Mouse (Mus musculus) limb, embryonic 15.5 days (tissue): ENCODE data around the gene Lrp8. TPM values are rescaled to one million over a fixed set of nuclear protein-coding genes. Genes with fewer than 3 reads are reported as not detected.

Experiments used
- ATAC-seq: fragments of 200-750 bp; cut with Nextera tagmentation; 2 replicates; pipeline ENCODE4 v1.8.0; 2017; ENCODE audit warnings: low read depth, moderate TSS enrichment; ENCODE audit not compliant: insufficient number of reproducible peaks, low FRiP score, low TSS enrichment
- H3K27ac ChIP-seq: fragments of 300-500 bp; sonication (generic); 2 replicates; pipeline ENCODE4 v1.5.1; 2015; ENCODE audit warnings: moderate library complexity, mild to moderate bottlenecking, inconsistent platforms
- H3K27me3 ChIP-seq: fragments of 300-500 bp; sonication (generic); 2 replicates; pipeline ENCODE4 v1.6.1; 2015; ENCODE audit warnings: inconsistent platforms
- H3K36me3 ChIP-seq: fragments of 300-500 bp; sonication (generic); 2 replicates; pipeline ENCODE4 v1.6.1; 2015; ENCODE audit warnings: inconsistent platforms
- H3K4me1 ChIP-seq: fragments of 300-500 bp; sonication (generic); 2 replicates; pipeline ENCODE4 v1.6.1; 2015; ENCODE audit warnings: inconsistent platforms
- H3K4me2 ChIP-seq: fragments of 300-500 bp; sonication (generic); 2 replicates; pipeline ENCODE4 v1.6.1; 2015; ENCODE audit warnings: mild to moderate bottlenecking, inconsistent platforms
- H3K4me3 ChIP-seq: fragments of 300-500 bp; sonication (generic); 2 replicates; pipeline ENCODE4 v1.5.1; 2015; ENCODE audit warnings: mild to moderate bottlenecking, inconsistent platforms
- H3K9ac ChIP-seq: fragments of 300-500 bp; sonication (generic); 2 replicates; pipeline ENCODE4 v1.6.1; 2015; ENCODE audit warnings: inconsistent platforms
- H3K9me3 ChIP-seq: fragments of 300-500 bp; sonication (generic); 2 replicates; pipeline ENCODE4 v1.6.1; 2016; ENCODE audit warnings: inconsistent platforms
- WGBS: fragments of 180-500 bp; shearing (Covaris S2); methylation state at CpG from one replicate; pipeline ENCODE4 v1.1.7; 2015; 5-methylcytosine and 5-hydroxymethylcytosine counted together
- polyA plus RNA-seq: library from polyadenylated mRNA; unstranded; fragments of >200 nt; fragmentation: Nextera tagmentation; extraction: Ambion mirVana; gene quantifications from 2 replicates; pipeline ENCODE4 v1.2.1, GENCODE M21; 2015

Lrp8 gene
- 2.5 TPM in 2 replicates for polyA plus RNA-seq

DNA sequence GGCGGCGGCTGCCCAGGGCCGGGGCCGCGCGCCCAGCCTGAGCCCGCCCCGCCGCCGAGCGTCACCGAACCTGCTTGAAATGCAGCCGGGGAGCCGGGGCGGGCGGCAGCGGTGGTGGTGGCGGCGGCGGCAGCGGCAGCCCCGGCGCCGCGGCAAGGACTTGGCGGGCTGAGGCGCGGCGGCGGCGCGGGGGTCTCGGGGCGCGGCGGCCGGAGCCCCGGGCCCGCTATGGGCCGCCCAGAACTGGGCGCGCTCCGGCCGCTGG lies at the start of gene Lrp8:
Gene Lrp8 (plus strand): TSS at position 77 of the 265 bp plus-strand sequence.
- Histone ChIP-seq H3K9ac (peak within 1 kb of the TSS; percentile 52), H3K27ac (0 out of 2 replicates have a peak within 1 kb of the TSS, but pooled peaks have one; percentile 27), H3K4me3 (peak within 1 kb of the TSS; percentile 78), H3K4me1 (peaks cover 36% of the 10 kb centered on the region), H3K4me2 (peak within 1 kb of the TSS; percentile 100), H3K36me3 (no peaks in the 10 kb centered on the region), H3K9me3 (no peaks in the 10 kb centered on the region), H3K27me3 (peaks cover 20% of the 10 kb centered on the region; the same call in 1 of the 2 replicates)
- under 1% methylated on average over 32 of the region's 44 CpGs for WGBS
- no peak for ATAC-seq

DNA sequence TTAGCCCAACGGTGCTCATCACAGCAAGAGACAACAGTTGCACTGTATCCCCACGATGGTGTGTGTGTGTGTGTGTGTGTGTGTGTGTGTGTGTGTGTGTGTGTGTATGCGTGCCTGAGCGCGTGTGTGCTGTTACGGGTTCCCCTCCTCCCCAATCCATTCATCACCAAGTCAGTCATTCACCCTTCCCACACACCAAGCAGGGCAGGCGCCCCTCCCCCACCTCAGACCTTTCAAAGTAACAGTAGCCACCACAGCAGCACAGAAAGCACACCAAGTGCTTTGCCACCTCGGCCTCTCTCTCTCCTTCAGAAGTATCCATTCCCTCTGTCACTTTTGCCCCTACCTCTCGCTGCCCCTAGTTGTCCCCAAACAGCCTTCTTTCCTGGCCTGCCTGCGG lies 45.8 kb upstream of the Lrp8 start:
- Histone ChIP-seq H3K9me3 (no peaks in the 10 kb centered on the region), H3K4me1 (peaks cover 23% of the 10 kb centered on the region), H3K27ac (no peak overlapping the region), H3K9ac (no peak overlapping the region), H3K36me3 (no peaks in the 10 kb centered on the region), H3K27me3 (no peaks in the 10 kb centered on the region), H3K4me2 (no peak overlapping the region), H3K4me3 (no peak overlapping the region)
- 31% methylated on average over 10 of the region's 10 CpGs for WGBS
- ATAC-seq: no peak

DNA sequence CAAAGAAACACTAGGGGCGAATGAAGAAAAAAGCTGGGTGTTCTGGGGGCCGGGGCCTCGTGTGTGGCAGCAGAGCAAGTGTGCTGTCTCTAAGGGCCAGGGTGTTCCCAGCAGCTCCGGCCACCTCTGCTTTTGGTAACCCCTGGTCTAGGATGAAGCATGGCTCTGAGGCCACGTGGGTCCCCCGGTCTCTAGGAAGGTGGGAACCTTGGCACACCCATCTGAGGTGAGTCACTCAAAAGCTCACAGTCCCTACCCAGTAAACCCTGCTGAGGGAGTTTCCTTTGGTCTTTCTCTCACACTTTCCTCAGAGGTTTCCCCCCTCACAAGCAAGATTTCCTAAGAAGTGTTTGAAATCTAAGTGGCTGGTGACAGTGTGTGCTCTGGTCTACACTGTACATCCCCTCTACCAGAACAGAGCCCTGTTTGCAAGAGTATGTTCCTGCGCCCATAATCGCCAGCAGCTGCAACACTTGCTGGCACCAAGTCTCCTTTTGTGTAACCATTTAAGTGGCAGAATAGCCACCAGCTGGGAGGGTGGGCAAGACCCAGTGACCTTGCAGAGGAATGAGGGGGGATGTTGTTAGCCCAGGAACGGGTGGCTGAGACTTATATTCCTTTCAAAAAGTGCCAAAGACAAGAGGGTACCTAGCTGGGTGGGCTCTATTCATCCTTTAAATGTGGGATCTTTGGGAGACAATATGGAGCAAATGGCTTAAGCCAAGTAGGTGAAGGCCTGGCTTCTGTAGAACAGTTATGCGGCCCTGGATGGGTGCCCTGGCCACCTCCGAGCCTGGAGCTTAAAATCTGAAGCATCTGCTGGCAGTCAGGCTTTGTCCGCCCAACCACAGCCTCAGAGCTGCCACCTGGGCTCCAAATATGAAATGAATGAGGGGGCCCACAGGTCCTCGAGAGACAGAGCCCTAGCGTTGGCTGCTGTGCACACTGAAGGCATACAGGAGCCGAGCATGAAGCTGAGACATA lies 44.3 kb upstream of the Lrp8 start:
- WGBS: 61% methylated on average over 15 of the region's 15 CpGs
- Histone ChIP-seq H3K4me2 (no peak overlapping the region), H3K36me3 (no peaks in the 10 kb centered on the region), H3K27ac (no peak overlapping the region), H3K27me3 (no peaks in the 10 kb centered on the region), H3K9ac (no peak overlapping the region), H3K9me3 (no peaks in the 10 kb centered on the region), H3K4me3 (no peak overlapping the region), H3K4me1 (peaks cover 23% of the 10 kb centered on the region)
- no peak for ATAC-seq

DNA sequence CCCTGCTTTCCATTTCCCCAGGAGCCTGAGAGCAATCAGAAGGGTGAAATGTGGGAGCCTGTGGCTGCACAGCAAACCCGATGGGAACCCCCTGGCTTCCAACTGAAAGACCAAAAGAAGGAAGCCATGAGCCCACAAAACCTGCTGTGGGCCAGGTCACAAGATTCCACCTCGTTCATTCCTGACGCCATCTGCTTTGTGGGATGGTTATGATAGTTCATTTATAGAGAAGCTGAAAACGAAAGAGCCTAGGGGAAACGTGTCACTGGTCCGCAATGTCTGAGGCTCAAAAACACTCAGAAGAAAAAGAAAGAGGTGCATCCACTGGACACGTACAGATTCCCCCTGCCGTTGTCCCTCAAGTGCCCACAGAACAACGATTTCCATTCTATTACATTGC lies 43.1 kb upstream of the Lrp8 start:
- Histone ChIP-seq H3K27ac (no peak overlapping the region), H3K4me3 (no peak overlapping the region), H3K9ac (no peak overlapping the region), H3K27me3 (no peaks in the 10 kb centered on the region), H3K9me3 (no peaks in the 10 kb centered on the region), H3K4me2 (no peak overlapping the region), H3K4me1 (peaks cover 23% of the 10 kb centered on the region), H3K36me3 (no peaks in the 10 kb centered on the region)
- 82% methylated on average over 9 of the region's 9 CpGs for WGBS
- no peak for ATAC-seq

DNA sequence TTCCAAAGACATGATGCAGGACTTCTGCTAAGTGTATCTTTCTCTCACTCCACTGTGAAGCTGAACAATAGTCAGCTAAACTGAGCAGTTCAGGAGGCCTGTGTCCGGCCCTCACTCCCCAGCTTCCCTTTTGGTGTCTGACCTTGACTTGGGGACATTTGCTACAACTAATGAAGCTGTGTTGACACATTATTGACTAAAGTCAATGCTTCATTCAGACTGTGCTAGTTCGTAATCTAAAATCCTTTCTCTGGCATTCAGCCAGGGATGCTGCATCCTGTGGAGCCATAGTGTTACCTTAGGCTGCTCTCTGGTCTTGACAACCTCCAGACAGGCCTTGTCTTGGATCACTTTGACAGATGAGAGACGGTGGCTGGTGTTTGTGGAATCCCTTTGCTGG lies 39.1 kb upstream of the Lrp8 start:
- no peak for ATAC-seq
- 52% methylated on average over 3 of the region's 3 CpGs for WGBS
- no peak overlapping the region for H3K4me2 ChIP-seq
- H3K27ac ChIP-seq: no peak overlapping the region
- H3K9ac ChIP-seq: no peak overlapping the region
- no peaks in the 10 kb centered on the region for H3K27me3 ChIP-seq
- H3K4me3 ChIP-seq: no peak overlapping the region
- no peaks in the 10 kb centered on the region for H3K36me3 ChIP-seq
- H3K4me1 ChIP-seq: peaks cover 11% of the 10 kb centered on the region
- no peaks in the 10 kb centered on the region for H3K9me3 ChIP-seq

DNA sequence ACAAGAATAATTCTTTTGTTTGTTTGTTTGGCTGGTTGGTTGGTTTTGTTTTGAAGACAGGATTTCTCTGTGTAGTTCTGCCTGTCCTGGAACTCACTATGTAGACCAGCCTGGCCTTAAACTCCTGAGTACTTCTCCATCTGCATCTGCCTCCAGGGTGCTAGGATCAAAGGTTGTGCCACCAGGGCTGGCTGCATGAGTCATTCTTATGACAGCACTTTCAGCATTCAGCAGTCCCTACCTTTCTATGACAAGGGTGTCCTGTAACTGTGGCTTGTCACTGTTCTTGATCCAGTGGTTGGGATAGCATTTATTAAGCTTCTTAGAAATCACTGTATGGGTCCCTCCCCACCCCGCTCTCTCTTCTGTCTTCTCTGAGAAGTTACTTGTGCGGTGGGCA lies 38.5 kb upstream of the Lrp8 start:
- Histone ChIP-seq H3K27ac (no peak overlapping the region), H3K9me3 (no peaks in the 10 kb centered on the region), H3K9ac (no peak overlapping the region), H3K4me2 (no peak overlapping the region), H3K27me3 (no peaks in the 10 kb centered on the region), H3K4me1 (0 out of 2 replicates have a peak, but pooled peaks cover 5% of the 10 kb centered on the region), H3K36me3 (no peaks in the 10 kb centered on the region), H3K4me3 (no peak overlapping the region)
- ATAC-seq: no peak
- WGBS: 98% methylated on average over 2 of the region's 2 CpGs

DNA sequence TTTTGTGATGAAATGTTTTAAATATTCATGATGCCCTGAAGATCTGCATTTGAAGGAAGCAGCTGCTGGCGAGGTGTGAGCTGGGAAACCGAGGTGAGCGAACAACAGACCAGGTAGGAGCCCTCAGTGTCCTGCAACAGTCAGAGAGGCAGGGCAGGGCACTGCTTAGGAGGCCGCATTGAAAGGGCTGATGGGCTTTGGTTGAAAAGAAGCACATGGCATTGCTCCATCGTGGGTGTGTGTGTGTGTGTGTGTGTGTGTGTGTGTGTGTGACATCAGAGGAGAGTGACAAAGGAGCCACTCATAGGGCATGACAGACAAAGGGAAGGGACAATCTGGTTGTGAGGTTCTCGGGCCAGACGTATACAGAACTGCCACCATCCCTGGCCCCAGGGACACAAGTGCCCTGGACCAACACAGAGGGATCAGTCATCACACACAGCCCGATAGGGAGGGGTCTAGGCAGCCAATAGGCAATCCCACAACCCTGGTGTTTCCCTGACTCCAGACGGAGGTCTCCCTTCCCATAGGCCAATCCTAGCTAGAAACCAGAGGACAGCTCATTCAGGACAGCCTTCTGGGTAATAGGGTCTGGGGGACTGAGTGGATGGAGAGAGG lies 36.8 kb upstream of the Lrp8 start:
- Histone ChIP-seq H3K36me3 (no peaks in the 10 kb centered on the region), H3K27ac (no peak overlapping the region), H3K4me3 (no peak overlapping the region), H3K9me3 (no peaks in the 10 kb centered on the region), H3K27me3 (no peaks in the 10 kb centered on the region), H3K4me1 (0 out of 2 replicates have a peak, but pooled peaks cover 5% of the 10 kb centered on the region), H3K4me2 (no peak overlapping the region), H3K9ac (no peak overlapping the region)
- ATAC-seq: no peak
- WGBS: 71% methylated on average over 9 of the region's 9 CpGs

DNA sequence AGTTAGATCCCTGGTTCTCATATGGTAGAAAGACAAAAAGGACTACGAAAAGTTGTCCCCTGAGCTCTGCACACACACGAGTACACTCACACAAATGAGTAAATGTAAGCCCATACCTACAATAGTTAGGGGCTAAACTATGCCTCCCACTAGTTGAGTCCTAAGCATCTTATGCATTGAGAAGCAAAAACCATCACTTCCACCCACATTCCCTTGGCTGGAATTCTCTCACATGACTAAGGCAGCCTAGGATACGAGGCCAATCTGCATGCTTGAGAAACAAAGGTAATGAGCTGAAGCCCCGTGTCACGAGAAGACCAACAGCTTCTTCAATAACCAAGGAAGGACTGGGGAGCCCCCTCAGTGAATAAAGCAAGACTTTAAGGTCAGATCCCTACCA lies 35.9 kb upstream of the Lrp8 start:
- 63% methylated on average over 5 of the region's 5 CpGs for WGBS
- no peak overlapping the region for H3K4me2 ChIP-seq
- no peaks in the 10 kb centered on the region for H3K9me3 ChIP-seq
- H3K27ac ChIP-seq: no peak overlapping the region
- 0 out of 2 replicates have a peak, but pooled peaks cover 5% of the 10 kb centered on the region for H3K4me1 ChIP-seq
- ATAC-seq: no peak
- H3K27me3 ChIP-seq: no peaks in the 10 kb centered on the region
- no peak overlapping the region for H3K9ac ChIP-seq
- H3K36me3 ChIP-seq: no peaks in the 10 kb centered on the region
- H3K4me3 ChIP-seq: no peak overlapping the region

DNA sequence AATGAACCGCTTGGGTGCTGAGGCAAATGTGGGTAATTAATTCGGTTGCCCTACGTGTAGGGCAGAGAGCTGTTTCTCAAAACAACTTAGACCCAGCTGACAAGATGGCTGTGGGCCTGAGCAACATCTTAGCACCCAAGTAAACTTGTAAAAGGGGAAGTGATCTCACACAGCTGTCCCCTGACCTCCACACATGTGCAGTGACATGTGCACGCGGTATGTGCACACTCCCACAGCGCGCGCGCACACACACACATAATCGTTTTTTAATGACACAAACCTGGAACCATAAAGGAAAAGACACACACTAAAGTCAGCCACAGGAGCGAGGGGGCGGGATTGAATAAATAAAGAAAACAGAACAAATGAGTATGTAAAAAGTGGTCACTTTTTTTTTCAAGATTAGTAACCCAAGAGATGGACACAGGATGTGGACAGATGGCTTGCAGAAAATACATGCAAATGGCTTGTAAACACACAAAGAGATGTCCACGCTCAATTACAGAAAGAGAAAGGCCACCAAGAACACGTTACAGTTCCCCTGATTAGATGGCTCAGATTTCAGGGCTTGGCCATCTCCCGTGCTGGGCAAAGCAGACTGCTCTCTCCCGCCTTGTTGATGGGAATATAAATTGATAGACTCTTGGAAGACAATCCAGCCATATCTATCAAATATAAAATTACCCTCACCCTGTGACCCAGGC lies 29.8 kb upstream of the Lrp8 start:
- H3K27ac ChIP-seq: no peak overlapping the region
- 79% methylated on average over 16 of the region's 16 CpGs for WGBS

DNA sequence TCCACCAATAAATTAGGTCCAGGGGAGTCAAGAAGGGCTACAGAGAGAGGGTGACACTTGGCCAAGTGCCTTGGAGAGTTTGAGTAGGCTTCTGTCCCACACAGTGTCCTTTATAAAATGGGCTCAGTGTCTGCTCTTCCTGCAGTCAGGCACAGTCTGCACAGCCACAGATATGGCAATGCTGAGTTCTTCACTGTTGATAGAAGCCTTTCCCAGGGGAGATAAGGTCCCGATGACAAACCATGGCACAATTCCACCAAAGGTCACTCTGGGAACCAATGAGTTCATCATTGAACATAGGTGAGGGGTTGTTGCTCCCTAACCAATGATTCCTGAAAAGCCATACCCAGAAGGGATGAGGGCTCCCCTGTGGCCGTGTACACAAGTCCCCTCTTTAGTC lies 27.2 kb upstream of the Lrp8 start:
- Histone ChIP-seq H3K9me3 (no peaks in the 10 kb centered on the region), H3K27ac (no peak overlapping the region), H3K4me1 (peaks cover 5% of the 10 kb centered on the region; the same call in 1 of the 2 replicates), H3K4me2 (no peak overlapping the region), H3K4me3 (no peak overlapping the region), H3K9ac (no peak overlapping the region), H3K36me3 (no peaks in the 10 kb centered on the region), H3K27me3 (no peaks in the 10 kb centered on the region)
- ATAC-seq: no peak
- WGBS: 74% methylated on average over 2 of the region's 2 CpGs

More for the DNA sequence above, 29.8 kb upstream of the Lrp8 start:
- no peak overlapping the region for H3K4me3 ChIP-seq
- H3K4me2 ChIP-seq: no peak overlapping the region
- ATAC-seq: no peak
- H3K36me3 ChIP-seq: no peaks in the 10 kb centered on the region
- H3K4me1 ChIP-seq: peaks cover 5% of the 10 kb centered on the region; the same call in 1 of the 2 replicates
- H3K9me3 ChIP-seq: no peaks in the 10 kb centered on the region
- no peak overlapping the region for H3K9ac ChIP-seq
- H3K27me3 ChIP-seq: no peaks in the 10 kb centered on the region

DNA sequence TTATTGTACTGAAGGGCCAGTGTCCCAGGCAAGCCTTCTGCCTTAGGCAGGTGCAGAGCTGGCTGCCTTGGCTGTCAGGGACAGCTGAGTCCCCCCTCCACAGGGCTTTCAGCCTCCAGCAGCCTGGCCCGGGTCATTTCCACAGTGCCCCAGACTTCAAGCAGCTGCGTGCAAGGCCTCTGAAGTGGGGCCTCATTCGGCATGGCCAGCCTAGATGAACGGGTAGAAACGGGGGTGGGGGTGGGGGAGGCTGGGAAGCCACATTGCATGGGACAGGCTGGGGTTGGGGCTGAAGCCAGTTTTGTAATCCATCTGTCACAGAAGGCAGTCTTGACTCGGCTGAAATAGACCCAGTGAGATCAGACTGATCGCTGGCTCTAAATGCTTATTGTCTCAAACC lies 26.4 kb upstream of the Lrp8 start:
- ATAC-seq: peak; percentile 59; the same call in 1 of the 2 replicates
- Histone ChIP-seq H3K36me3 (no peaks in the 10 kb centered on the region), H3K9me3 (no peaks in the 10 kb centered on the region), H3K4me3 (no peak overlapping the region), H3K9ac (no peak overlapping the region), H3K27ac (no peak overlapping the region), H3K27me3 (no peaks in the 10 kb centered on the region), H3K4me1 (peaks cover 5% of the 10 kb centered on the region; the same call in 1 of the 2 replicates), H3K4me2 (no peak overlapping the region)
- 24% methylated on average over 7 of the region's 7 CpGs for WGBS
